Mouse (Mus musculus) retina, adult 2 months (tissue): ENCODE results near the gene Snx14.

Experiments
- DNase-seq: peaks from one replicate; pipeline ENCODE4 v3.0.0-alpha.2; 2012; ENCODE audit warnings: low read depth, low spot score

Gene Snx14

GRCm38 (mm10) chr9:88344424-88344823 is 94.3 kb downstream of the Snx14 start:
- no peak for DNase-seq

- no peak for DNase-seq
These were observed 96.1 kb downstream of the Snx14 start for GRCm38 (mm10) chr9:88342701-88343100.

GRCm38 (mm10) chr9:88342241-88342640 is 96.5 kb downstream of the Snx14 start:
- no peak for DNase-seq

- no peak for DNase-seq
These were observed 97.9 kb downstream of the Snx14 start for GRCm38 (mm10) chr9:88340819-88341218.

- DNase-seq: no peak
These were observed 102.9 kb downstream of the Snx14 start for GRCm38 (mm10) chr9:88335839-88336238.

- DNase-seq: no peak
These were observed 106.3 kb downstream of the Snx14 start for GRCm38 (mm10) chr9:88332447-88332846.

GRCm38 (mm10) chr9:88330316-88330715 is 108.4 kb downstream of the Snx14 start:
- DNase-seq: no peak

- DNase-seq: peak; percentile 59
These were observed 109.5 kb downstream of the Snx14 start for GRCm38 (mm10) chr9:88329166-88329748.

- no peak for DNase-seq
These were observed 110.1 kb downstream of the Snx14 start for GRCm38 (mm10) chr9:88328666-88329065.

- peak; percentile 67 for DNase-seq
These were observed 111.5 kb downstream of the Snx14 start, which contains the start of gene Nt5e for GRCm38 (mm10) chr9:88326930-88327901. Gene Nt5e, plus strand, starts transcription at chr9:88327197.
